Mouse (Mus musculus): Measurements from ENCODE around the gene Npvf. TPM values are rescaled to one million over a fixed set of nuclear protein-coding genes. Genes with fewer than 3 reads are reported as not detected.

Gene Npvf
- polyA plus RNA-seq, 1 experiment: not detected

GRCm38 (mm10) chr6:50656426-50656825 lies 2.2 kb upstream of the Npvf start:
- no peak for TF ChIP-seq GATA1 (IDR thresholded peaks at IDR 0.05; ENCODE audit: low read length)

GRCm38 (mm10) chr6:50655925-50656324 lies 1.7 kb upstream of the Npvf start:
- no peak for TF ChIP-seq GATA1 (IDR thresholded peaks at IDR 0.05; ENCODE audit: low read length)

GRCm38 (mm10) chr6:50647656-50648055 lies 6.6 kb downstream of the Npvf start:
- TF ChIP-seq GATA1 (IDR thresholded peaks at IDR 0.05; ENCODE audit: low read length): no peak

GRCm38 (mm10) chr6:50646659-50647058 lies 7.6 kb downstream of the Npvf start:
- no peak for TF ChIP-seq GATA1 (IDR thresholded peaks at IDR 0.05; ENCODE audit: low read length)

GRCm38 (mm10) chr6:50644701-50645100 lies 9.5 kb downstream of the Npvf start:
- TF ChIP-seq GATA1 (IDR thresholded peaks at IDR 0.05; ENCODE audit: low read length): no peak

- TF ChIP-seq GATA1 (IDR thresholded peaks at IDR 0.05; ENCODE audit: low read length): no peak
These were observed 12.3 kb downstream of the Npvf start for GRCm38 (mm10) chr6:50641898-50642297.

- no peak for TF ChIP-seq GATA1 (IDR thresholded peaks at IDR 0.05; ENCODE audit: low read length)
These were observed 13.9 kb downstream of the Npvf start for GRCm38 (mm10) chr6:50640377-50640776.

GRCm38 (mm10) chr6:50639656-50640055 lies 14.6 kb downstream of the Npvf start:
- TF ChIP-seq GATA1 (IDR thresholded peaks at IDR 0.05; ENCODE audit: low read length): no peak

GRCm38 (mm10) chr6:50601620-50602019 lies 52.6 kb downstream of the Npvf start:
- TF ChIP-seq GATA1 (IDR thresholded peaks at IDR 0.05; ENCODE audit: low read length): no peak

Other genes starting within 250 kb of the Npvf start
- not detected in 2 replicates for gene Osbpl3, start 198.2 kb downstream of the Npvf start, polyA plus RNA-seq (2012)
- gene Cycs, start 87.9 kb downstream of the Npvf start, polyA plus RNA-seq (2012): 3.7 and 6.4 TPM in 2 replicates
- gene 4921507P07Rik, start 57.8 kb downstream of the Npvf start, polyA plus RNA-seq (2012): not detected in 2 replicates

Data from G1E-ER4 (cell line).